Mouse (Mus musculus) neural tube, embryonic 12.5 days (tissue): ENCODE data around the gene Igf2bp2. TPM values are rescaled to one million over a fixed set of nuclear protein-coding genes. Genes with fewer than 3 reads are reported as not detected.

Experiments used
- ATAC-seq: fragments of 200-750 bp; cut with Nextera tagmentation; 2 replicates; pipeline ENCODE4 v1.8.0; 2017; ENCODE audit warnings: low read depth, mild to moderate bottlenecking, moderate TSS enrichment, moderate library complexity; ENCODE audit not compliant: low FRiP score
- H3K27ac ChIP-seq: fragments of 300-500 bp; sonication (generic); 2 replicates; pipeline ENCODE4 v1.5.1; 2016
- H3K27me3 ChIP-seq: fragments of 300-500 bp; sonication (generic); replicated peaks from 2 replicates; pipeline ENCODE4 v1.6.1; 2016; ENCODE audit warnings: mild to moderate bottlenecking
- H3K36me3 ChIP-seq: fragments of 300-500 bp; sonication (generic); 2 replicates; pipeline ENCODE4 v1.6.1; 2016; ENCODE audit warnings: mild to moderate bottlenecking
- H3K4me1 ChIP-seq: fragments of 300-500 bp; sonication (generic); 2 replicates; pipeline ENCODE4 v1.6.1; 2016
- H3K4me2 ChIP-seq: fragments of 300-500 bp; sonication (generic); replicated peaks from 2 replicates; pipeline ENCODE4 v1.6.1; 2016; ENCODE audit warnings: mild to moderate bottlenecking
- H3K4me3 ChIP-seq: fragments of 300-500 bp; sonication (generic); 2 replicates; pipeline ENCODE4 v1.5.1; 2016
- H3K9ac ChIP-seq: fragments of 300-500 bp; sonication (generic); 2 replicates; pipeline ENCODE4 v1.6.1; 2016; ENCODE audit warnings: mild to moderate bottlenecking
- H3K9me3 ChIP-seq: fragments of 300-500 bp; sonication (generic); 2 replicates; pipeline ENCODE4 v1.6.1; 2016; ENCODE audit warnings: mild to moderate bottlenecking
- WGBS: fragments of 180-500 bp; shearing (Covaris S2); methylation state at CpG from one replicate; pipeline ENCODE4 v1.1.7; 2016; 5-methylcytosine and 5-hydroxymethylcytosine counted together
- polyA plus RNA-seq: library from polyadenylated mRNA; unstranded; fragments of >200 nt; fragmentation: Nextera tagmentation; extraction: Ambion mirVana; gene quantifications from 2 replicates; pipeline ENCODE4 v1.2.1, GENCODE M21; 2016

Gene Igf2bp2
- polyA plus RNA-seq, 1 experiment from 2014 or later = 87.6 TPM

- no peak for ATAC-seq
- H3K4me3 ChIP-seq = no peak overlapping the region
- no peak overlapping the region for H3K9ac ChIP-seq
- H3K27ac ChIP-seq = no peak overlapping the region
- peaks cover 42% of the 10 kb centered on the region for H3K36me3 ChIP-seq
- WGBS = 92% methylated on average over 4 of the region's 4 CpGs
- H3K9me3 ChIP-seq = no peaks in the 10 kb centered on the region
- no peak overlapping the region for H3K4me2 ChIP-seq
- H3K27me3 ChIP-seq = no peaks in the 10 kb centered on the region
- H3K4me1 ChIP-seq = no peaks in the 10 kb centered on the region
Observed at GRCm38 (mm10) chr16:22085411-22085810, 77.7 kb downstream of the Igf2bp2 start.

DNA sequence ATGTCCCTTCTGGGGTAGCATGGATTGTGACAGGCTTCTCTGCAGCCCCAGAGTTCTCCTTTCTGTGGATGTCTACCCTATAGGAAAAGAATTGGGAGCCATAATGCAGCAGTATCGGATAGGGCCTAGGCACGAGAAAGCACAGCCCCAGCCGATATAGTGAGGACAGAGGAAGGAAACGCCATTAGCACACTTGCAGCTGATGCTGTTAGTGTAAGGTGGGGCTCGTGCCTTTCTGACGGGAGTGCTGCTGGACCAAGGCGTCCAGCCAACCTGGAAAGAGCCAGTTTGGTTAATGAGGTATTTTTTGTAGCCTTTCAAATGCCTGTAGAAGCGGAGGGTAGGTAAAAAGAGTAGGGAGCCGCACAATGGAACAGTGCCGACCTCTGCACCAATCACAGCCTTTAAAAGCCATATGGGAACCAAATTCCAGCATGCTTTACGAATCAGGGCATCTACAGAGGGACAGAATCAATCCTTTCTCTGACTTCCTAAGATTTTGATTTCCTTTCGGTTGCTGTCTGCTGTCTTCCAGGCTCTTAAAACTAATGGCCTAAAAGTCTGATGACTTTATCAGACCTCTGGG lies 82.9 kb downstream of the Igf2bp2 start:
- ATAC-seq = no peak
- H3K4me2 ChIP-seq = no peak overlapping the region
- H3K4me3 ChIP-seq = no peak overlapping the region
- no peak overlapping the region for H3K27ac ChIP-seq
- 89% methylated on average over 12 of the region's 12 CpGs for WGBS
- H3K9ac ChIP-seq = no peak overlapping the region
- peaks cover 3% of the 10 kb centered on the region; the same call in 1 of the 2 replicates for H3K4me1 ChIP-seq
- peaks cover 68% of the 10 kb centered on the region for H3K36me3 ChIP-seq
- H3K27me3 ChIP-seq = no peaks in the 10 kb centered on the region
- no peaks in the 10 kb centered on the region for H3K9me3 ChIP-seq

DNA sequence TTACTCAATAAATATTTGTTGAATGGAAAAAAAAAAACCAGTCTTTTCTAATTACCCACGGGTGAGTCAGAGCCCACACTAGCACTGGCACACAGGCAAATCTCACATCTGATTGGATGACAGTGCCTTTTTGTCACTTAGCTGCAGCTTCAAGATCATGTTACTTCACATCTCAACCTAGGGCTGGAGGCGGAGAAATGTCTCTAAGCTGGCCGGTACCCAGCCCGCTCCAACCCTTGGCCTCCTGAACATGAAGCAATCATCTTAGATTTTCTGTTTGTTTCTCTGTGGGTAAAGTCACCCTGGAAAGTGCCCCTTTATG lies 86.5 kb downstream of the Igf2bp2 start:
- no peak overlapping the region for H3K9ac ChIP-seq
- no peaks in the 10 kb centered on the region for H3K9me3 ChIP-seq
- H3K36me3 ChIP-seq = peaks cover 77% of the 10 kb centered on the region
- no peak for ATAC-seq
- no peak overlapping the region for H3K27ac ChIP-seq
- no peaks in the 10 kb centered on the region for H3K27me3 ChIP-seq
- 52% methylated on average over 4 of the region's 4 CpGs for WGBS
- no peak overlapping the region for H3K4me2 ChIP-seq
- H3K4me1 ChIP-seq = peaks cover 3% of the 10 kb centered on the region; the same call in 1 of the 2 replicates
- H3K4me3 ChIP-seq = no peak overlapping the region

- ATAC-seq = no peak
- WGBS = 12% methylated on average over 5 of the region's 5 CpGs
- no peaks in the 10 kb centered on the region for H3K27me3 ChIP-seq
- H3K27ac ChIP-seq = no peak overlapping the region
- no peaks in the 10 kb centered on the region for H3K9me3 ChIP-seq
- no peak overlapping the region for H3K4me2 ChIP-seq
- peaks cover 79% of the 10 kb centered on the region for H3K36me3 ChIP-seq
- no peak overlapping the region for H3K9ac ChIP-seq
- H3K4me3 ChIP-seq = no peak overlapping the region
- H3K4me1 ChIP-seq = peaks cover 3% of the 10 kb centered on the region; the same call in 1 of the 2 replicates
Observed at GRCm38 (mm10) chr16:22075829-22076619, 87.1 kb downstream of the Igf2bp2 start.

DNA sequence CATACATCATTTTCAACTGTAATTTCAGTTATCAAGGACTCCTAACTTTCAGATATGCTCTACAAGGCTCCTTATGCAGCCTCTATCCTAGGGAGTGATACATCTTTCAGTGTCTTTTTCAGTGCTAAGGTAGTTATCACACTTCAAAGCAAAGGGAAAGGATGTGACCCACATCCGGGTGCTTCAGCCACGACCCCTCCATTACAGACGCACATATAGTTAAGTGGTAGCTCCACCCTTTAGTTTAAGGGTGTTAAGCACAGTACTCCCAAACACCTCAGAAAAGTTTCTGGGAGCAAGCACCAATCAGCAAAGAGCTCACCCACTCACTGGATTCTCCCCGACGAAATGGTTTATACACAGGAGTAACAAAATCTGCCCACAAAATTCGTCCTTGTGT lies 88.0 kb downstream of the Igf2bp2 start:
- Histone ChIP-seq H3K27me3 (no peaks in the 10 kb centered on the region), H3K27ac (no peak overlapping the region), H3K4me2 (no peak overlapping the region), H3K4me1 (peaks cover 3% of the 10 kb centered on the region; the same call in 1 of the 2 replicates), H3K9ac (no peak overlapping the region), H3K4me3 (no peak overlapping the region), H3K9me3 (no peaks in the 10 kb centered on the region), H3K36me3 (peaks cover 79% of the 10 kb centered on the region)
- ATAC-seq = no peak
- WGBS = 78% methylated on average over 6 of the region's 6 CpGs

GRCm38 (mm10) chr16:22071361-22071760 lies 91.7 kb downstream of the Igf2bp2 start:
- no peak overlapping the region for H3K9ac ChIP-seq
- no peaks in the 10 kb centered on the region for H3K9me3 ChIP-seq
- 84% methylated on average over 7 of the region's 7 CpGs for WGBS
- H3K27me3 ChIP-seq = no peaks in the 10 kb centered on the region
- no peak for ATAC-seq
- H3K4me2 ChIP-seq = no peak overlapping the region
- H3K4me3 ChIP-seq = no peak overlapping the region
- H3K27ac ChIP-seq = no peak overlapping the region
- H3K36me3 ChIP-seq = peaks cover 83% of the 10 kb centered on the region
- peaks cover 3% of the 10 kb centered on the region; the same call in 1 of the 2 replicates for H3K4me1 ChIP-seq

GRCm38 (mm10) chr16:22067406-22067805 lies 95.7 kb downstream of the Igf2bp2 start:
- no peaks in the 10 kb centered on the region for H3K4me1 ChIP-seq
- no peak overlapping the region for H3K4me3 ChIP-seq
- no peaks in the 10 kb centered on the region for H3K27me3 ChIP-seq
- WGBS = 91% methylated on average over 8 of the region's 8 CpGs
- ATAC-seq = no peak
- H3K9me3 ChIP-seq = no peaks in the 10 kb centered on the region
- H3K4me2 ChIP-seq = no peak overlapping the region
- no peak overlapping the region for H3K27ac ChIP-seq
- H3K9ac ChIP-seq = no peak overlapping the region
- peaks cover 90% of the 10 kb centered on the region for H3K36me3 ChIP-seq

GRCm38 (mm10) chr16:22065536-22065935 lies 97.6 kb downstream of the Igf2bp2 start:
- Histone ChIP-seq H3K27me3 (no peaks in the 10 kb centered on the region), H3K36me3 (peaks cover 96% of the 10 kb centered on the region), H3K9ac (no peak overlapping the region), H3K4me3 (no peak overlapping the region), H3K27ac (no peak overlapping the region), H3K4me1 (no peaks in the 10 kb centered on the region), H3K9me3 (no peaks in the 10 kb centered on the region), H3K4me2 (no peak overlapping the region)
- no peak for ATAC-seq

DNA sequence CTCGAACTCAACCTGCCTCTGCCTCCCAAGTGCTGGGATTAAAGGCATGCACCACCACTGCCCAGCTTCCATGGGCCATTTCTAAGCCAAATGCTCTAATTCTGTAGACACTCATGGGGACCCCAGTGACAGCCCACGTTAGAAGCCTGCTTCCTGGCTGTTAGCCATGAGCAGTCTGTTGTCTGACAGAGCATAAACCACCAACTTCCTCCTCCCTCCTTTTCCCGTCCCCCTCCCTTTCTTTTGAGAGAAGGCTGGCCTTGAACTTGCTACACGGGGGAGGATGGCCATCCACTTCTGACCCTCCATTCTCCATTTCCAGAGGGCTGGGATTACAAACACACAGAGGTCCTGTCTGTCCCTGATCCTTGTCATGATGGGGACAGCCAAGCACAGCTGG lies 100.8 kb downstream of the Igf2bp2 start:
- H3K9me3 ChIP-seq = no peaks in the 10 kb centered on the region
- WGBS = 84% methylated on average over 4 of the region's 4 CpGs
- ATAC-seq = no peak
- H3K4me1 ChIP-seq = no peaks in the 10 kb centered on the region
- H3K4me3 ChIP-seq = no peak overlapping the region
- peaks cover 77% of the 10 kb centered on the region for H3K36me3 ChIP-seq
- no peak overlapping the region for H3K9ac ChIP-seq
- H3K27me3 ChIP-seq = no peaks in the 10 kb centered on the region
- no peak overlapping the region for H3K27ac ChIP-seq
- H3K4me2 ChIP-seq = no peak overlapping the region

DNA sequence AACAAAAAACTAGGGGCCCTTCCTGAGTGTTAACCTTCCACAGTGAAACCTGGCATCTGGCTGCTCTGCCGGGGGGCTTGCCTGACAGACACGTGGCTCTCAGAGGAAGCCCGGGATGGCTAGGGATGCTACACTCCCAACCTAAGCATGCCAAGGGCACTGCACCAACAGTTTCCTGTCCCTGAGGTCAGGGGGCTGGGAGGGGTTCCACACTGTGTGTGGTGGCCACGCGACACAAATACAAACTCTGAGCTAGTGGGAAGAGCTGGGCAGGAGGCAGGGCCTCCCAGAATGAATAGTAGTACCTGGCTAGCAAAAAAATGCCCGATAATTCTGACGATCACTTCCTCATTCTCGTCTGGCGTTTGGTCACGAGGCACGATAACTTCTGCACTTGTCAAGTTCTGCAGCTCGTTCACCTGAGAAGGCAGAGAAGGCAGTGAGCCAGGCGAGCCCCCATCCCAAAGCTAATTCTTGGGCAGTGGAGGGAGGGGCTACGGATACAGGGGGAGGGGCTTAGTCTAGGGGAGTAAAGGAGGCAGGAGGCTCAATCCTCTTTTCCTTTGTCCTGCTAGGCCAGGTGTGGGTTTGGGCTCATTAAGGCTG lies 101.4 kb downstream of the Igf2bp2 start:
- Histone ChIP-seq H3K9me3 (no peaks in the 10 kb centered on the region), H3K27ac (no peak overlapping the region), H3K4me1 (no peaks in the 10 kb centered on the region), H3K27me3 (no peaks in the 10 kb centered on the region), H3K4me3 (no peak overlapping the region), H3K4me2 (no peak overlapping the region), H3K9ac (no peak overlapping the region), H3K36me3 (peaks cover 72% of the 10 kb centered on the region)
- no peak for ATAC-seq
- 88% methylated on average over 14 of the region's 14 CpGs for WGBS

DNA sequence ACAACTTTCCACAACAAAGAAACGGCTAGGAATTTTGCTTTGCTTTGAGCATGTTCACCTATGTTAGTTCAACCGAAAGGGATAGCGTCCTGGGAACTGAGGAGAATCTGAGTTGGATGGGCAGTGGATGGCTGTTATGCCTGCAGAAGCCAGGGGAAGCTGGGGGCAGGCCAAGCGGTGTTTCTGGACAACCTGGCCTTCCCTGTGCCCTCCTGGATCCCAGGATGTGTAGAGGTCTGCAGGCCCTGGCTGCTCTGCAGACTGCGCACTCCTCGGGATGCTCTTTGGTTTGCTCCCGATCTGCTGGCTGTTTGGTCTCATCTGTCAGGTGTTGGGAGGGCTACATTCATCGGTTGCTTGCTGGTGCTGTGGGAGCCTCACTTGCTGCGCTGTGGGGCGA lies 102.7 kb downstream of the Igf2bp2 start:
- no peak overlapping the region for H3K9ac ChIP-seq
- no peaks in the 10 kb centered on the region for H3K9me3 ChIP-seq
- no peak for ATAC-seq
- WGBS = 95% methylated on average over 10 of the region's 10 CpGs
- no peaks in the 10 kb centered on the region for H3K27me3 ChIP-seq
- H3K4me2 ChIP-seq = no peak overlapping the region
- H3K36me3 ChIP-seq = peaks cover 61% of the 10 kb centered on the region
- H3K4me3 ChIP-seq = no peak overlapping the region
- H3K4me1 ChIP-seq = no peaks in the 10 kb centered on the region
- no peak overlapping the region for H3K27ac ChIP-seq

DNA sequence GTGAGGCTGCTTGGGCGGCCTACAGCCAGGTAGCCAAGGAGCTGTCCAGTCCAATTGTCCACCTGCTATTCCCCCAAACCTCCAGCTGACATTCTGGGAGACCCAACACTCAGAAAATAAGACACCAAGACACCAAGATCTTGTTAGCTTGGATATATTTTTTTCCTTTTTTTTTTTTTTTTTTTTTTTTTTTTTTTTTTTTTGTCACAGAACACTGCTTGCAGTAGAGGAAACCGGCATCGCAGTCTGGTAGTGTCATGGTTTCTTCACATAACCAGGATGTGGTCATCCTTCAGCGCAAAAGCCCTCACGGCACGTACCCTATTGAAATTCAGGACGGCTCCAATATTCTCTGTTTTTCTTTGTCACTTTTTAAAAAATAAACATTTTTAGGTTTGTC lies 104.2 kb downstream of the Igf2bp2 start:
- Histone ChIP-seq H3K4me1 (no peaks in the 10 kb centered on the region), H3K9me3 (no peaks in the 10 kb centered on the region), H3K27ac (no peak overlapping the region), H3K36me3 (peaks cover 47% of the 10 kb centered on the region), H3K9ac (no peak overlapping the region), H3K4me2 (no peak overlapping the region), H3K27me3 (no peaks in the 10 kb centered on the region), H3K4me3 (no peak overlapping the region)
- 96% methylated on average over 7 of the region's 7 CpGs for WGBS
- ATAC-seq = no peak
